ENCODE assay signal across 7 mouse cellular contexts in genomic region chr11:23497718-23498509, GRCm38 (mm10). TPM values are rescaled to one million over a fixed set of nuclear protein-coding genes. Genes with fewer than 3 reads are reported as not detected.
DNase-seq lines count a peak whose midpoint lies in the region; ATAC-seq lines count a peak whose summit lies in the region.

Gene Ahsa2, minus strand, starts transcription at chr11:23498030.

- under 1% methylated on average over 63 of the region's 66 CpGs for WGBS in intestine, embryonic 15.5 days
- WGBS in midbrain, embryonic 10.5 days: 2% methylated on average over 62 of the region's 66 CpGs

- peak within 1 kb of the TSS; percentile 96 for H3K27ac ChIP-seq in intestine, embryonic 15.5 days
- peak within 1 kb of the TSS; percentile 99 for H3K27ac ChIP-seq in midbrain, embryonic 10.5 days (replicated peaks)

- H3K27me3 ChIP-seq in intestine, embryonic 15.5 days (replicated peaks): no peaks in the 10 kb centered on the region
- H3K27me3 ChIP-seq in midbrain, embryonic 10.5 days (ENCODE audit: low read depth, poor library complexity, severe bottlenecking): no peaks in the 10 kb centered on the region

- H3K4me3 ChIP-seq in intestine, embryonic 15.5 days (replicated peaks): peak within 1 kb of the TSS; percentile 90
- H3K4me3 ChIP-seq in midbrain, embryonic 10.5 days: peak within 1 kb of the TSS; percentile 86

- H3K36me3 ChIP-seq in intestine, embryonic 15.5 days: peaks cover 8% of the 10 kb centered on the region
- H3K36me3 ChIP-seq in midbrain, embryonic 10.5 days: peaks cover 33% of the 10 kb centered on the region

- intact Hi-C loops in left cerebral cortex, postnatal 25 days (cut with DNase I): loop anchor here (1.0 to 10.0 kb wide), 3 partner anchors 69 to 503 kb away; partner anchors contain the start of genes Cct4 and Usp34

- no peaks in the 10 kb centered on the region for H3K9me3 ChIP-seq in intestine, embryonic 15.5 days
- no peaks in the 10 kb centered on the region for H3K9me3 ChIP-seq in midbrain, embryonic 10.5 days (replicated peaks)

- H3K4me2 ChIP-seq in intestine, embryonic 15.5 days (replicated peaks): peak within 1 kb of the TSS; percentile 85

- peak; percentile 98 for ATAC-seq in intestine, embryonic 15.5 days

- peak within 1 kb of the TSS; percentile 92 for H3K9ac ChIP-seq in intestine, embryonic 15.5 days

- peak; percentile 98 to 99 for DNase-seq in adrenal gland, adult (ENCODE audit: inconsistent age in 2 of 2, low spot score in 1 of 2)
- peak; percentile 98 for DNase-seq in embryo, embryonic 10.5 days (ENCODE audit: low spot score)
- peak; percentile 98 for DNase-seq in gastrocnemius, postnatal 25 days
- DNase-seq in left cerebral cortex, postnatal 25 days (ENCODE audit: low spot score in 2 of 2): peak; percentile 88 to 95
- peak; percentile 99 for DNase-seq in midbrain, embryonic 10.5 days (ENCODE audit: low spot score)
- DNase-seq in right cerebral cortex, postnatal 4 days: peak; percentile 95

- H3K4me1 ChIP-seq in intestine, embryonic 15.5 days (replicated peaks): peaks cover 16% of the 10 kb centered on the region
- peaks cover 32% of the 10 kb centered on the region for H3K4me1 ChIP-seq in midbrain, embryonic 10.5 days

RNA-seq across cellular contexts. Expression of gene Ahsa2, which starts in this region (rescaled TPM):
- 10 to 100 TPM; 31.7 to 41.4 TPM for total RNA-seq in gastrocnemius, postnatal 25 days (2021)
- polyA plus RNA-seq in intestine, embryonic 15.5 days (2015; fragmentation: Nextera tagmentation; extraction: Ambion mirVana): 62.1 and 68.1 TPM in 2 replicates
- 10 to 100 TPM; 38.3 to 47.9 TPM for total RNA-seq in left cerebral cortex, postnatal 25 days (2021)
- polyA plus RNA-seq in midbrain, embryonic 10.5 days (2016; fragmentation: Nextera tagmentation; extraction: Ambion mirVana): 136 and 137 TPM in 2 replicates

Comparison
In these comparisons a context has a peak if more than half of its experiments do, and no peak if none do; other contexts are left out.
1. Peak in every context shown above with its lines: DNase-seq, ATAC-seq, H3K4me3 ChIP-seq and H3K27ac ChIP-seq.